Mouse (Mus musculus) stomach, embryonic 16.5 days (tissue): ENCODE data around the gene Fhl2. TPM values are rescaled to one million over a fixed set of nuclear protein-coding genes. Genes with fewer than 3 reads are reported as not detected.

Source experiments
- ATAC-seq: fragments of 200-750 bp; cut with Nextera tagmentation; 2 replicates; pipeline ENCODE4 v1.8.0; 2017; ENCODE audit warnings: moderate number of reproducible peaks, moderate TSS enrichment; ENCODE audit not compliant: insufficient read depth, low FRiP score
- H3K27ac ChIP-seq: fragments of 300-500 bp; sonication (generic); 2 replicates; pipeline ENCODE4 v1.5.1; 2014; ENCODE audit warnings: low read length
- H3K27me3 ChIP-seq: fragments of 300-500 bp; sonication (generic); 2 replicates; pipeline ENCODE4 v1.6.1; 2014; ENCODE audit warnings: low read length, control low read depth, mixed read lengths; ENCODE audit not compliant: control insufficient read depth, insufficient read depth
- H3K36me3 ChIP-seq: fragments of 300-500 bp; sonication (generic); 2 replicates; pipeline ENCODE4 v1.6.1; 2014; ENCODE audit warnings: low read length; ENCODE audit not compliant: control insufficient read depth, insufficient read depth
- H3K4me1 ChIP-seq: fragments of 300-500 bp; sonication (generic); 2 replicates; pipeline ENCODE4 v1.6.1; 2014; ENCODE audit warnings: low read length, control low read depth, mixed read lengths; ENCODE audit not compliant: control insufficient read depth, insufficient read depth
- H3K4me2 ChIP-seq: fragments of 300-500 bp; sonication (generic); 2 replicates; pipeline ENCODE4 v1.6.1; 2014; ENCODE audit warnings: low read depth, low read length, mixed read lengths
- H3K4me3 ChIP-seq: fragments of 300-500 bp; sonication (generic); replicated peaks from 2 replicates; pipeline ENCODE4 v1.5.1; 2014; ENCODE audit warnings: mild to moderate bottlenecking, low read length
- H3K9ac ChIP-seq: fragments of 300-500 bp; sonication (generic); 2 replicates; pipeline ENCODE4 v1.6.1; 2014; ENCODE audit warnings: low read length
- H3K9me3 ChIP-seq: fragments of 300-500 bp; sonication (generic); replicated peaks from 2 replicates; pipeline ENCODE4 v1.6.1; 2016; ENCODE audit warnings: low read length, control low read depth; ENCODE audit not compliant: control insufficient read depth
- WGBS: fragments of 180-500 bp; shearing (Covaris S2); extraction: QIAGEN DNeasy Blood & Tissue Kit; methylation state at CpG from one replicate; pipeline ENCODE4 v1.1.7; 2014; 5-methylcytosine and 5-hydroxymethylcytosine counted together
- polyA plus RNA-seq: library from polyadenylated mRNA; unstranded; fragments of >200 nt; fragmentation: Nextera tagmentation; extraction: Ambion mirVana; gene quantifications from 2 replicates; pipeline ENCODE4 v1.2.1, GENCODE M21; 2015

The Fhl2 gene
- polyA plus RNA-seq, 1 experiment from 2014 or later = 91.2 TPM

DNA sequence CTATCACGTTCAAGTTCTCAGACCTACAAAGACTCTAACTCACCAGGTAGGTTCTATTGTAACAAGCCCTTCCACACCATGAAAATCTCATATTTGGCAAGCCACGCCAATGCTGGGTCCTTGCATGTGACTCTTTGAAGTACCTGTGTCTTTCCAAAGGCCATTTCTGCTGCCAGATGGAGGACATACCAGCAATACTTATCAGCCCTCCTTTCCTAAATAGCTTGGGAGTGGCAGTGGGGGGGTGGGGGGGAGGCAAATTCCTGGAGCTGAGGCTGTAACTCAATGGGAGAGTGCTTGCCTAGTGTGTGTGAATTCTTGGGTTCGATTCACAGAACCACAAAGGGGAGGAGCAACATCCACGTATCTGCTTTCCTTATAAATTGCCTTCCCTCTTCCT, 72.1 kb downstream of the Fhl2 start:
- Histone ChIP-seq H3K9me3 (no peaks in the 10 kb centered on the region), H3K4me3 (no peak overlapping the region)
- 84% methylated on average over 4 of the region's 4 CpGs for WGBS

DNA sequence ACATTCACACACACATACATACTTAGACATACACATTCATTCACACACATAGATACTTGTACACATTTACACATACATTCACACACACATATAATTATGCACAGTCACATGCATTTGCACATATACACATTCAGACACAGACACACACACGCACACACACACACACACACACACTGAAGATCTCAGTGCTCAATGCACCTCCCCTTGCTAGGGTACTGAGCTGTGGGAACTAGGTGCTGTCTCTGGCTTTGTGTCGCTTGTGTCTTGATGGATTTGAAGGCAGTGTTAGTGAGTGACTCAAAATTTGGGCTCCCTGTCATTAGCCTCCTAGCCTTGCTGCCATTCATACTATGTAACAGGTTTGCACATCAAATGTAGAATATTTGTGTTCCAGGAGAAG, 74.2 kb downstream of the Fhl2 start:
- H3K4me3 ChIP-seq = no peak overlapping the region
- no peak overlapping the region for H3K27ac ChIP-seq
- H3K4me1 ChIP-seq = no peaks in the 10 kb centered on the region
- no peaks in the 10 kb centered on the region for H3K9me3 ChIP-seq
- no peak for ATAC-seq
- no peak overlapping the region for H3K4me2 ChIP-seq
- H3K27me3 ChIP-seq = no peaks in the 10 kb centered on the region
- WGBS = 90% methylated on average over 2 of the region's 2 CpGs
- H3K9ac ChIP-seq = no peak overlapping the region
- peaks cover 41% of the 10 kb centered on the region for H3K36me3 ChIP-seq

More for the DNA sequence above, 72.1 kb downstream of the Fhl2 start:
- H3K27me3 ChIP-seq = no peaks in the 10 kb centered on the region
- no peaks in the 10 kb centered on the region for H3K4me1 ChIP-seq
- peaks cover 43% of the 10 kb centered on the region for H3K36me3 ChIP-seq
- H3K4me2 ChIP-seq = no peak overlapping the region
- no peak for ATAC-seq
- H3K9ac ChIP-seq = no peak overlapping the region
- no peak overlapping the region for H3K27ac ChIP-seq

DNA sequence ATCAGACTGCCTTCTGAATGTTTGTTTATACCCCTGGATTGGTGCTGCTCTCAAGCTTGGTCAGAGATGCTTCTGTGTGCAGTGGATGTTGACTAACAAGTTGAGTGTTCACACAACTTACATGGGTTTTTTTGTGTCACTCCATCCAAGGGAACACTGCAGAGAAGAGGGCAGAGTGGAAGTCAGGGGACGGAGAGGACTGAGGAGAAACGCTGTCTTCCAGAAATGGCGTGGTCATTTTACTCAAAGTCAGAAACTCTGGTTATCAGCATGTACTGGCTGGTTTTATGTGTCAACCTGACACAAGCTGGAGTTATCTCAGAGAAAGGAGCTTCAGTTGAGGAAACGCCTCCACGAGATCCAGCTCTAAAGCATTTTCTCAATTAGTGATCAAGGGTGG, 75.8 kb downstream of the Fhl2 start:
- WGBS = 92% methylated on average over 5 of the region's 5 CpGs
- Histone ChIP-seq H3K4me2 (no peak overlapping the region), H3K9me3 (no peaks in the 10 kb centered on the region), H3K4me1 (no peaks in the 10 kb centered on the region), H3K27me3 (no peaks in the 10 kb centered on the region), H3K36me3 (peaks cover 40% of the 10 kb centered on the region), H3K27ac (no peak overlapping the region), H3K9ac (no peak overlapping the region), H3K4me3 (no peak overlapping the region)
- ATAC-seq = no peak

DNA sequence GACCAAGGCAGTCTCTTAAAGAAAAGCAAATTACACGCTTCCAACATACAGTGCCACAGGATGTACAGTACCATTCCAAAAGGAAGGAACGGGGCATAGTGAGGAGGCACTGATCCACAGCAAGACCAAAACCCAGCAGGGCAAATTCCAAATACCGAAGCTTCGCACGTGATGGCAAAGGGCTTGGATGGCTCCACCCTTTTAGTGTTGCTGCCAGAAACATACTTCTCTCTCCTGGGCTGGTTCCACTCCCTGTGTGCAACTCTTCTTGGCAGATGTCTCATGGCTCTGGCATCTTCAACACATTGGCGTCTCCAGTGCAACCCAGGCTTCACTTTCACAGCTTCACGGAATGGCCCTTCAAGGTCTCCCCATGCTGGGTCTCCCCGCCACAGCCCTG, 79.3 kb downstream of the Fhl2 start:
- H3K36me3 ChIP-seq = peaks cover 32% of the 10 kb centered on the region

DNA sequence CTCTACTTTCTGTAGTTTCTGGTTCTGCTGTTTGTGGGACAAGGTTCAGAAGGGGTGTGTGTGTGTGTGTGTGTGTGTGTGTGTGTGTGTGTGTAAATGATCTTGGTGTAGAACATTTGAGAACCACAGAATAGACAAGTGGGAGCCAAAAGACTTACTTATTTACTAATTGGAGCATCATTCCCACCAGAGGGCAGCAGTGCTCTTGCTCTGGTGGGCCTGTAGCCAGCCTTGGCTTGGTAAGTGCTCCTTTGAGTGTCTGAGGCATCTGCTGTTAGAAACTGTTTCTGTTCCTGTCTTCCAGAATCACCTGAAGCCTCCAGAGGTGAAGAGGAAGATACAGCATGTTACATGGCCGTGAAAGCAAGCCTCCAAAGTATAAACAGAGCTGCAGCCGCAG, 83.9 kb downstream of the Fhl2 start:
- ATAC-seq = no peak
- WGBS = 80% methylated on average over 2 of the region's 2 CpGs
- no peaks in the 10 kb centered on the region for H3K4me1 ChIP-seq
- peaks cover 19% of the 10 kb centered on the region for H3K36me3 ChIP-seq
- H3K9me3 ChIP-seq = no peaks in the 10 kb centered on the region
- no peak overlapping the region for H3K4me3 ChIP-seq
- H3K9ac ChIP-seq = no peak overlapping the region
- H3K27me3 ChIP-seq = no peaks in the 10 kb centered on the region
- no peak overlapping the region for H3K4me2 ChIP-seq
- no peak overlapping the region for H3K27ac ChIP-seq

More for the DNA sequence above, 79.3 kb downstream of the Fhl2 start:
- no peak overlapping the region for H3K4me3 ChIP-seq
- no peaks in the 10 kb centered on the region for H3K27me3 ChIP-seq
- 97% methylated on average over 8 of the region's 8 CpGs for WGBS
- H3K9me3 ChIP-seq = no peaks in the 10 kb centered on the region
- no peak overlapping the region for H3K4me2 ChIP-seq
- ATAC-seq = no peak
- no peak overlapping the region for H3K27ac ChIP-seq
- no peak overlapping the region for H3K9ac ChIP-seq
- no peaks in the 10 kb centered on the region for H3K4me1 ChIP-seq

DNA sequence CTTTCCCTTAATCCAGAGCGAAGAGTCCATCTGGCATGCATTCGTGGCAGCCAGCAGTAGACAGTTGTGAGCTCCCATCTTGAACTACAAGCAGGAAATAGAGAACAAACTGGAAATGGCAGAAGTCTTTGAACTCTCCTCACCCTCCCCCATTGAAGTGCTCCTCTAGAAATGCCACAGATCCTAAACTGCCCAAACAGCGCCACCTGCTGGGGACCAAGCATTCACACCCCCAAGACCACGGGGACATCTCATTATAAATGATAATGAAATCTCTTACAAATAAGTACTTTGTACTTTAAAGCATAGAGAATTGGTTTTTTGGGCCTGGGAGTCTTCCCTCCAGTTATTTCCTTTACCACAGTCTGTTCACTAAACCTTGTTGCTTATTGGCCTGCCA, 86.2 kb downstream of the Fhl2 start:
- 54% methylated on average over 4 of the region's 4 CpGs for WGBS
- no peak overlapping the region for H3K27ac ChIP-seq
- no peaks in the 10 kb centered on the region for H3K27me3 ChIP-seq
- no peaks in the 10 kb centered on the region for H3K9me3 ChIP-seq
- H3K9ac ChIP-seq = no peak overlapping the region
- no peak for ATAC-seq
- no peak overlapping the region for H3K4me3 ChIP-seq
- H3K4me2 ChIP-seq = no peak overlapping the region
- peaks cover 16% of the 10 kb centered on the region for H3K36me3 ChIP-seq
- no peaks in the 10 kb centered on the region for H3K4me1 ChIP-seq

DNA sequence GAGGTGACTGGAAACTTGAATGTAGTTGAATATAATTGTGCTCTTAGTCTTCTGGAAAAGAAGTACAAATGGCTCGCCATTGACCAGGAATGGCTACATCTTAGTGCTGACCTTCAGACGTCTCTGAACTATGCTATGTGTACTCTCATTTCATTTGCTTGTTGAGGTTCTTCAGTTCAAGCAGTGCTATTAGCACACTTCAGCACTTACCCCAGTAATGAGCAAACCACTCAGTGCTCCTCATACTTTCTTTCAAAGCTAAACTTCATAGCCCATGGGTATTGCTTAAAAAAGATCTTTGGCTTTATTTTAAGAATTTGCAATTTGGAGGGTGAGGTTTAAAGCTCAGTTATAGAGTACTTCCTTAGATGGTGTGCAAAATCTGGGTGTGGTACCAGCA, 88.1 kb downstream of the Fhl2 start:
- Histone ChIP-seq H3K27me3 (no peaks in the 10 kb centered on the region), H3K27ac (no peak overlapping the region), H3K9me3 (no peaks in the 10 kb centered on the region), H3K4me2 (no peak overlapping the region), H3K4me3 (no peak overlapping the region), H3K36me3 (peaks cover 16% of the 10 kb centered on the region), H3K9ac (no peak overlapping the region), H3K4me1 (no peaks in the 10 kb centered on the region)
- no peak for ATAC-seq
- 82% methylated on average over 2 of the region's 2 CpGs for WGBS

DNA sequence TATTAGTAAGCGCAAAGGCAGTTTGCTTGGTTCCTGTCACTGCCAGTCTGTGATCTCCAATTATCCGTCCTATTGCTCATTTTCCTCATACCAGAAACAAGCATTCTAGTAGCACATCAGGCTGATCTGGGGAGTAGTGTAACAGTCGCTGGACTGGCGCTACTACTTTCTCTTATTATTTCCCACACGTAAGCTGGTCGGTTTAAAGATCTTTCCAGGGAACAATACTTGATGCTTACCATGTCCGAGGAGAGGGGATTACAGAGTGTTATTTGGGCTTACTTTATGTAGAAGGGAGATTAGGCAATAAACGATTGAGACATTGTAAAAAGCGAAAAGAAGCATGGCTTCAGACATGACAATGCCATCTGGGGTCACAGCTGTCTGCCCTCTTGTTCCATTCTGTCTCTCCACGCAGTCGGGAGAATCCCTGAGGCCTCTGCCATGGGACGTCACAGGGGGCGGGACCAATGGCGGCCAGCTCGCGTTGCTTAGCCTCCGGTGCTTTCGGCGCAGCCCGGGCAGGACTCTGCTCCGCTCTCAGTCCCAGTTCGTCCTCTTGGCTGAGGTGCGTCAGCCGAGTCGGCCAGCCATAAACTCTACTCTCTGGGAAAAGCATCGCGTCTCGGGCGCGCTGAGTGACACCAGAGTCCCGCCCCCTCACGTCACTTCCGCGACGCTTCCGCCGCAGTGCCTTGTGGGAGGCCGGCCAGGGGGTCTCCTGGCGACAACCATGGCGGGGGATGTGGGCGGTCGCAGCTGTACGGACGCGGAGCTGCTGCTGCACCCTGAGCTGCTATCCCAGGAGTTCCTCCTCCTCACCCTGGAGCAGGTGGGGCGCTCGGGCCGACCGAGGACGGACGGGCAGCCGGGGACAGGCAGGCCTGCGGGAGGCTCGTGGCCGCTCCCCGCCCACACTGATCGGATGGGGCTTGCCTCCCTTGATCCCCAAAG, 98.5 kb downstream of the Fhl2 start, which contains the start of the genes Tgfbrap1 and AI597479:
Gene Tgfbrap1 (minus strand): TSS at position 607 of the 954 bp plus-strand sequence.
Gene AI597479 (plus strand): TSS at position 680 of the 954 bp plus-strand sequence.
- WGBS = 1% methylated on average over 57 of the region's 57 CpGs
- Histone ChIP-seq H3K9ac (peak within 1 kb of the TSS; percentile 93), H3K27me3 (no peaks in the 10 kb centered on the region), H3K4me2 (peak within 1 kb of the TSS; percentile 90), H3K9me3 (no peaks in the 10 kb centered on the region), H3K4me1 (peaks cover 4% of the 10 kb centered on the region), H3K36me3 (no peaks in the 10 kb centered on the region), H3K27ac (peak within 1 kb of the TSS; percentile 99), H3K4me3 (peak within 1 kb of the TSS; percentile 93)
- peak; percentile 95 for ATAC-seq

DNA sequence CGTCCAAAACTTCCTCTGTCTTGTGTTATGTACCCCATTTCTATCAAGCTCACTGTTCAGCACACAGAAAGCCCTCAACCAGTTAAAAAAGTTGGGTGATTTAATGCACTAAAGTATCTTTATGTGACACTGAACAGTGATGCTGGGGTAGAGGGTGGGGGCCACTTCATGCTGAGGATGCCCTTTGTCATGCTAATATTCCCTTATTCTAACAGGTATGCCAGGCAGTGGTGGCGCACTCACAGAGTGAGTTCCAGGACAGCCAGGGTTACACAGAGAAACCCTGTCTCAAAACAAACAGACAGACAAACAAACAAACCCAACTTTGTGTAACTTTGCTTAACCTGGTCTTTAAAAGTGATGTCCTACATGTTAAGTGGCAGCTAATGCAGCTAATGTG, 102.6 kb downstream of the Fhl2 start:
- Histone ChIP-seq H3K9me3 (no peaks in the 10 kb centered on the region), H3K36me3 (no peaks in the 10 kb centered on the region), H3K4me1 (peaks cover 13% of the 10 kb centered on the region), H3K27ac (no peak overlapping the region), H3K4me3 (no peak overlapping the region), H3K4me2 (no peak overlapping the region), H3K27me3 (no peaks in the 10 kb centered on the region), H3K9ac (no peak overlapping the region)
- 83% methylated on average over 2 of the region's 2 CpGs for WGBS
- ATAC-seq = no peak
